Mouse (Mus musculus): ENCODE measurements around the gene Mtif2.

- TF ChIP-seq CTCF (IDR thresholded peaks at IDR 0.05; ENCODE audit: low read depth) (no peak), EP300 (optimal IDR thresholded peaks at IDR 0.05) (no peak)
These were observed 23.2 kb downstream of the Mtif2 start for GRCm38 (mm10) chr11:29549425-29549778.
